ENCODE assay signal across 8 mouse cellular contexts in genomic region chr7:99386030-99386429, GRCm38 (mm10). TPM values are rescaled to one million over a fixed set of nuclear protein-coding genes. Genes with fewer than 3 reads are reported as not detected.
DNase-seq lines count a peak whose midpoint lies in the region; ATAC-seq and TF ChIP-seq lines count a peak whose summit lies in the region.
"Had no signal": no experiment of that assay in that cellular context is flagged by ENCODE, and none has a peak within 500 bp of the region (broad histone marks: within the 10 kb centered on the region; RNA-seq: fewer than 3 reads in every experiment).

No protein-coding gene starts in this region.

- TF ChIP-seq CTCF in thymus, adult 2 months (IDR thresholded peaks at IDR 0.05; ENCODE audit: borderline replicate concordance, control insufficient read depth, extremely low read depth, insufficient read depth, low read length, poor library complexity) = no peak

- peaks cover 29% of the 10 kb centered on the region for H3K36me3 ChIP-seq in midbrain, embryonic 13.5 days
- peaks cover 26% of the 10 kb centered on the region for H3K36me3 ChIP-seq in midbrain, embryonic 10.5 days
- no peaks in the 10 kb centered on the region for H3K36me3 ChIP-seq in embryonic facial prominence, embryonic 11.5 days (replicated peaks; ENCODE audit: control insufficient read depth, insufficient read depth, low read depth, low read length)
- no peaks in the 10 kb centered on the region for H3K36me3 ChIP-seq in thymus, adult 2 months (ENCODE audit: control insufficient read depth, insufficient read depth, low read length)

- H3K4me2 ChIP-seq in midbrain, embryonic 13.5 days (replicated peaks) = peak overlapping the region; percentile 10; the same call in 1 of the 2 replicates
- H3K4me2 ChIP-seq in embryonic facial prominence, embryonic 11.5 days (ENCODE audit: low read depth, low read length) = no peak overlapping the region

- no peak overlapping the region for H3K4me3 ChIP-seq in midbrain, embryonic 13.5 days (replicated peaks)
- H3K4me3 ChIP-seq in midbrain, embryonic 10.5 days = no peak overlapping the region
- no peak overlapping the region for H3K4me3 ChIP-seq in embryonic facial prominence, embryonic 11.5 days (ENCODE audit: low read depth, low read length)
- H3K4me3 ChIP-seq in thymus, adult 2 months (ENCODE audit: control insufficient read depth, insufficient read depth, low read length) = no peak overlapping the region

- H3K27ac ChIP-seq in midbrain, embryonic 13.5 days = no peak overlapping the region
- no peak overlapping the region for H3K27ac ChIP-seq in midbrain, embryonic 10.5 days (replicated peaks)
- no peak overlapping the region for H3K27ac ChIP-seq in embryonic facial prominence, embryonic 11.5 days (replicated peaks; ENCODE audit: low read depth, low read length)
- H3K27ac ChIP-seq in thymus, adult 2 months (ENCODE audit: control insufficient read depth, insufficient read depth, low read length) = no peak overlapping the region

- no peak for ATAC-seq in midbrain, embryonic 13.5 days
- no peak for ATAC-seq in embryonic facial prominence, embryonic 11.5 days (replicated peaks; ENCODE audit: insufficient number of reproducible peaks, low FRiP score, low TSS enrichment, low read depth)

- no peak for TF ChIP-seq POLR2A in thymus, adult 2 months (IDR thresholded peaks at IDR 0.05; ENCODE audit: control insufficient read depth, extremely low read depth, insufficient read depth, low read length, poor library complexity)

- no peaks in the 10 kb centered on the region for H3K9me3 ChIP-seq in midbrain, embryonic 13.5 days
- H3K9me3 ChIP-seq in midbrain, embryonic 10.5 days (replicated peaks) = no peaks in the 10 kb centered on the region
- H3K9me3 ChIP-seq in embryonic facial prominence, embryonic 11.5 days (replicated peaks; ENCODE audit: control insufficient read depth, low read length) = no peaks in the 10 kb centered on the region

- no peak for DNase-seq in midbrain, embryonic 10.5 days (ENCODE audit: low spot score)
- DNase-seq in embryonic facial prominence, embryonic 11.5 days (ENCODE audit: low spot score) = no peak
- peak; percentile 46 for DNase-seq in heart, postnatal 4 days
- no peak for DNase-seq in thymus, adult 2 months
- DNase-seq in spleen, postnatal 36 days (ENCODE audit: low spot score in 2 of 2) = no peak
- no peak for DNase-seq in right cerebral cortex, adult 2 months (ENCODE audit: low spot score in 2 of 2)
- DNase-seq: spleen, adult 18-20 months had no signal

- peak overlapping the region; percentile 86; the same call in 1 of the 2 replicates for H3K9ac ChIP-seq in midbrain, embryonic 13.5 days (replicated peaks)
- H3K9ac ChIP-seq in embryonic facial prominence, embryonic 11.5 days (replicated peaks; ENCODE audit: low read length) = peak overlapping the region; percentile 22; the same call in 1 of the 2 replicates

- peaks cover 66% of the 10 kb centered on the region for H3K4me1 ChIP-seq in midbrain, embryonic 13.5 days (replicated peaks)
- H3K4me1 ChIP-seq in midbrain, embryonic 10.5 days = peaks cover 94% of the 10 kb centered on the region
- peaks cover 18% of the 10 kb centered on the region; the same call in 1 of the 2 replicates for H3K4me1 ChIP-seq in embryonic facial prominence, embryonic 11.5 days (ENCODE audit: control insufficient read depth, insufficient read depth, low read length)
- H3K4me1 ChIP-seq in thymus, adult 2 months (replicated peaks; ENCODE audit: control insufficient read depth, insufficient read depth, low read length) = peaks cover 12% of the 10 kb centered on the region

- WGBS in midbrain, embryonic 13.5 days = 62% methylated on average over 5 of the region's 5 CpGs
- 73% methylated on average over 5 of the region's 5 CpGs for WGBS in midbrain, embryonic 10.5 days
- WGBS in embryonic facial prominence, embryonic 11.5 days = 63% methylated on average over 5 of the region's 5 CpGs
- 78% methylated on average over 5 of the region's 5 CpGs for WGBS in thymus, adult 2 months

- no peaks in the 10 kb centered on the region for H3K27me3 ChIP-seq in midbrain, embryonic 13.5 days
- H3K27me3 ChIP-seq in midbrain, embryonic 10.5 days (ENCODE audit: low read depth, poor library complexity, severe bottlenecking) = peaks cover 27% of the 10 kb centered on the region
- no peaks in the 10 kb centered on the region for H3K27me3 ChIP-seq in embryonic facial prominence, embryonic 11.5 days (ENCODE audit: control insufficient read depth, insufficient read depth, low read length)
- peaks cover 8% of the 10 kb centered on the region; the same call in 1 of the 2 replicates for H3K27me3 ChIP-seq in thymus, adult 2 months (ENCODE audit: control insufficient read depth, insufficient read depth, low read length)

RNA-seq across cellular contexts. Expression of gene Gdpd5, which starts 4.8 kb away (rescaled TPM):
- polyA plus RNA-seq in midbrain, embryonic 13.5 days (2015; fragmentation: Nextera tagmentation; extraction: Ambion mirVana) = 42.5 and 46.4 TPM in 2 replicates
- polyA plus RNA-seq in midbrain, embryonic 10.5 days (2016; fragmentation: Nextera tagmentation; extraction: Ambion mirVana) = 23.5 and 28.2 TPM in 2 replicates
- polyA plus RNA-seq in embryonic facial prominence, embryonic 11.5 days (2014; fragmentation: Nextera tagmentation; extraction: Ambion mirVana) = 10.2 and 13.2 TPM in 2 replicates
- 10 to 100 TPM; 40.7 to 42.6 TPM for total RNA-seq in heart, postnatal 4 days (2021)
- polyA plus RNA-seq in thymus, adult 2 months (2012; rRNA removed) = 13.9 and 18.5 TPM in 2 replicates

RNA-seq across cellular contexts. Expression of gene Serpinh1, which starts 33.0 kb away (rescaled TPM):
- 244 and 284 TPM in 2 replicates for polyA plus RNA-seq in midbrain, embryonic 13.5 days (2015; fragmentation: Nextera tagmentation; extraction: Ambion mirVana)
- polyA plus RNA-seq in midbrain, embryonic 10.5 days (2016; fragmentation: Nextera tagmentation; extraction: Ambion mirVana) = 789 and 882 TPM in 2 replicates
- polyA plus RNA-seq in embryonic facial prominence, embryonic 11.5 days (2014; fragmentation: Nextera tagmentation; extraction: Ambion mirVana) = 373 and 399 TPM in 2 replicates
- 100 to 1,000 TPM; 557 to 601 TPM for total RNA-seq in heart, postnatal 4 days (2021)
- polyA plus RNA-seq in thymus, adult 2 months (2012; rRNA removed) = 53.3 and 66.1 TPM in 2 replicates
